Mouse (Mus musculus) heart, postnatal 0 days (tissue): ENCODE measurements around the gene Lrrc74a. TPM values are rescaled to one million over a fixed set of nuclear protein-coding genes. Genes with fewer than 3 reads are reported as not detected.

Experiments used
- ATAC-seq: fragments of 200-750 bp; cut with Nextera tagmentation; 2 replicates; pipeline ENCODE4 v1.8.0; 2017; ENCODE audit warnings: low read depth, moderate number of reproducible peaks, moderate library complexity; ENCODE audit not compliant: insufficient read depth
- DNase-seq: peaks from one replicate; pipeline ENCODE4 v3.0.0-alpha.2; 2016; ENCODE audit warnings: low spot score
- H3K27ac ChIP-seq: fragments of 300-500 bp; sonication (generic); 2 replicates; pipeline ENCODE4 v1.5.1; 2014; ENCODE audit warnings: low read depth, mild to moderate bottlenecking
- H3K27me3 ChIP-seq: fragments of 300-500 bp; sonication (generic); 2 replicates; pipeline ENCODE4 v1.6.1; 2014; ENCODE audit warnings: low read length, mixed read lengths; ENCODE audit not compliant: control insufficient read depth, insufficient read depth
- H3K36me3 ChIP-seq: fragments of 300-500 bp; sonication (generic); replicated peaks from 2 replicates; pipeline ENCODE4 v1.6.1; 2014; ENCODE audit warnings: low read length, mixed read lengths; ENCODE audit not compliant: control insufficient read depth, insufficient read depth
- H3K4me1 ChIP-seq: fragments of 300-500 bp; sonication (generic); 2 replicates; pipeline ENCODE4 v1.6.1; 2014; ENCODE audit warnings: antibody characterized with exemption; ENCODE audit not compliant: control insufficient read depth, insufficient read depth
- H3K4me2 ChIP-seq: fragments of 300-500 bp; sonication (generic); 2 replicates; pipeline ENCODE4 v1.6.1; 2014; ENCODE audit warnings: low read depth, mild to moderate bottlenecking, low read length, moderate library complexity
- H3K4me3 ChIP-seq: fragments of 300-500 bp; sonication (generic); 2 replicates; pipeline ENCODE4 v1.5.1; 2014; ENCODE audit warnings: low read depth, low read length
- H3K9ac ChIP-seq: fragments of 300-500 bp; sonication (generic); replicated peaks from 2 replicates; pipeline ENCODE4 v1.6.1; 2014; ENCODE audit warnings: low read depth, low read length, mixed read lengths
- H3K9me3 ChIP-seq: fragments of 300-500 bp; sonication (generic); replicated peaks from 2 replicates; pipeline ENCODE4 v1.6.1; 2016; ENCODE audit warnings: low read length; ENCODE audit not compliant: control insufficient read depth
- CTCF ChIP-seq: IDR thresholded peaks from 2 replicates; pipeline ENCODE4 v1.5.1; 2016; ENCODE audit warnings: antibody characterized with exemption, control low read depth, low read depth
- EP300 ChIP-seq: IDR thresholded peaks from 2 replicates; pipeline ENCODE4 v1.6.1; 2016; ENCODE audit warnings: antibody characterized with exemption, low read depth
- WGBS: fragments of 180-500 bp; shearing (Covaris S2); extraction: QIAGEN DNeasy Blood & Tissue Kit; methylation state at CpG from one replicate; pipeline ENCODE4 v1.1.7; 2014; 5-methylcytosine and 5-hydroxymethylcytosine counted together
- polyA plus RNA-seq: library from polyadenylated mRNA; unstranded; fragments of >200 nt; fragmentation: Nextera tagmentation; extraction: Ambion mirVana; gene quantifications from 2 replicates; pipeline ENCODE4 v1.2.1, GENCODE M21; 2015
- total RNA-seq: library from RNA; depleted of rRNA; stranded (reverse); fragments of >200 nt; gene quantifications from 2 replicates; pipeline ENCODE4 v1.2.3, GENCODE M21; 2014; ENCODE audit warnings: low replicate concordance

Gene Lrrc74a
- total and polyA plus RNA-seq, 2 experiments from 2014 or later, result not detected

GRCm38 (mm10) chr12:86770261-86770670, 36.1 kb downstream of the Lrrc74a start:
- Histone ChIP-seq H3K27ac (peak overlapping the region; percentile 75), H3K4me1 (peaks cover 20% of the 10 kb centered on the region), H3K36me3 (no peaks in the 10 kb centered on the region), H3K4me2 (no peak overlapping the region), H3K4me3 (no peak overlapping the region), H3K9me3 (no peaks in the 10 kb centered on the region), H3K27me3 (no peaks in the 10 kb centered on the region), H3K9ac (no peak overlapping the region)
- 6% methylated on average over 4 of the region's 4 CpGs for WGBS
- ATAC-seq (peak; percentile 69), DNase-seq (peak; percentile 80)
- TF ChIP-seq CTCF (no peak), EP300 (peak; percentile 88; the same call in 1 of the 2 replicates)

GRCm38 (mm10) chr12:86770927-86771326, 36.8 kb downstream of the Lrrc74a start:
- Histone ChIP-seq H3K27me3 (no peaks in the 10 kb centered on the region), H3K9me3 (no peaks in the 10 kb centered on the region), H3K4me1 (peaks cover 27% of the 10 kb centered on the region), H3K27ac (no peak overlapping the region), H3K36me3 (no peaks in the 10 kb centered on the region), H3K9ac (no peak overlapping the region), H3K4me2 (no peak overlapping the region), H3K4me3 (no peak overlapping the region)
- no peak for TF ChIP-seq EP300
- TF ChIP-seq CTCF, result no peak
- ATAC-seq (no peak), DNase-seq (no peak)
- WGBS, result 37% methylated on average over 3 of the region's 3 CpGs

- no peak for TF ChIP-seq EP300
- peak; percentile 98 for TF ChIP-seq CTCF
- no peak overlapping the region for H3K9ac ChIP-seq
- no peak overlapping the region for H3K4me2 ChIP-seq
- H3K4me3 ChIP-seq, result no peak overlapping the region
- peak; percentile 59 for ATAC-seq
- no peaks in the 10 kb centered on the region for H3K9me3 ChIP-seq
- DNase-seq, result peak; percentile 96
- no peaks in the 10 kb centered on the region for H3K36me3 ChIP-seq
- H3K27ac ChIP-seq, result no peak overlapping the region
- WGBS, result 10% methylated on average over 12 of the region's 12 CpGs
- H3K27me3 ChIP-seq, result no peaks in the 10 kb centered on the region
- peaks cover 36% of the 10 kb centered on the region for H3K4me1 ChIP-seq
These were observed 37.8 kb downstream of the Lrrc74a start for GRCm38 (mm10) chr12:86771823-86772427.

- peaks cover 36% of the 10 kb centered on the region for H3K4me1 ChIP-seq
- TF ChIP-seq EP300 (no peak), CTCF (no peak)
- H3K27ac ChIP-seq, result no peak overlapping the region
- no peaks in the 10 kb centered on the region for H3K9me3 ChIP-seq
- H3K9ac ChIP-seq, result no peak overlapping the region
- H3K27me3 ChIP-seq, result no peaks in the 10 kb centered on the region
- no peak for DNase-seq
- 43% methylated on average over 3 of the region's 3 CpGs for WGBS
- no peak overlapping the region for H3K4me3 ChIP-seq
- no peak overlapping the region for H3K4me2 ChIP-seq
- no peaks in the 10 kb centered on the region for H3K36me3 ChIP-seq
- ATAC-seq, result no peak
These were observed 38.4 kb downstream of the Lrrc74a start for GRCm38 (mm10) chr12:86772551-86772950.

GRCm38 (mm10) chr12:86775561-86776280, 41.6 kb downstream of the Lrrc74a start:
- Histone ChIP-seq H3K9me3 (no peaks in the 10 kb centered on the region), H3K4me1 (peaks cover 18% of the 10 kb centered on the region), H3K9ac (0 out of 2 replicates have a peak overlapping the region, but pooled peaks have one; percentile 26), H3K4me3 (no peak overlapping the region), H3K4me2 (no peak overlapping the region), H3K36me3 (no peaks in the 10 kb centered on the region), H3K27me3 (no peaks in the 10 kb centered on the region), H3K27ac (peak overlapping the region; percentile 77)
- ATAC-seq (peak; percentile 60), DNase-seq (peak; percentile 67)
- TF ChIP-seq EP300 (no peak), CTCF (no peak)
- WGBS, result 20% methylated on average over 7 of the region's 7 CpGs
